Mouse (Mus musculus): ENCODE results near the gene Znhit6. TPM values are rescaled to one million over a fixed set of nuclear protein-coding genes. Genes with fewer than 3 reads are reported as not detected.

Gene Znhit6
- polyA plus RNA-seq (2014; fragmentation: Illumina TruSeq; extraction: RNeasy Lipid Tissue Mini Kit (QIAGEN cat#74804); ENCODE audit: low read depth, low replicate concordance): 36.3 TPM

GRCm38 (mm10) chr3:145575743-145576481 is at the start of gene Znhit6:
Gene Znhit6, plus strand, starts transcription at chr3:145576205.

DNA sequence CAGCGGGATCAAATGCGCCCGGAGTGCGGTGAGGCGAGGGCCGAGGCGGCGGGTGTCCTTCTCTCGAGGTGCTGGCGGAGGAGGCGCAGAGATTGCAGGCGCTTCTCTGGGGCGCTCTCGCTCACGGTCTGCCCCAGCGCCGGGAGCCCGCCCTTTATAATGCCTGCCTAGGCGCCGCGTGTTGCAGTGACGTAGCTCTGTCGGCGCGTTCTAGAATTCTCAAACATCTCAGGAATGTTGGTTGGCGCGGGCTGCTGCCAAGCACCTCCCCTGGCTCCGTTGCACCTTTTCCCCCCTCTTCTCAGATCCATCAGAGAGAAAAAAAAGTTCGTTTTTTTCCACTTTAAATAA is 73.8 kb downstream of the Znhit6 start, which contains the start of gene Ccn1:
Gene Ccn1, minus strand, starts transcription at position 130 of the 351 bp plus-strand sequence.

Other genes with a start within 250 kb of the Znhit6 start
- 7.1 TPM for gene Ccn1, start 73.8 kb downstream of the Znhit6 start, polyA plus RNA-seq (2014; fragmentation: Illumina TruSeq; extraction: RNeasy Lipid Tissue Mini Kit (QIAGEN cat#74804); ENCODE audit: low read depth, low replicate concordance)
- 1.7 TPM for gene Ddah1, start 182.5 kb downstream of the Znhit6 start, polyA plus RNA-seq (2014; fragmentation: Illumina TruSeq; extraction: RNeasy Lipid Tissue Mini Kit (QIAGEN cat#74804); ENCODE audit: low read depth, low replicate concordance)

Measured in adrenal gland, adult 10 weeks (tissue).